Comparison of ENCODE assay signal across 9 mouse cellular contexts in genomic region chr5:54180192-54180611, GRCm38 (mm10).
DNase-seq lines count a peak whose midpoint lies in the region; ATAC-seq lines count a peak whose summit lies in the region.
"Had no signal": no experiment of that assay in that cellular context is flagged by ENCODE, and none has a peak within 500 bp of the region (broad histone marks: within the 10 kb centered on the region; RNA-seq: fewer than 3 reads in every experiment).

No protein-coding gene starts in this region.

- no peak overlapping the region for H3K4me3 ChIP-seq in hindbrain, embryonic 13.5 days
- H3K4me3 ChIP-seq: erythroblast, embryonic 14.5 days had no signal

- WGBS in hindbrain, embryonic 13.5 days = 21% methylated on average over 2 of the region's 2 CpGs

- no peaks in the 10 kb centered on the region for H3K27me3 ChIP-seq in hindbrain, embryonic 13.5 days

- H3K36me3 ChIP-seq in hindbrain, embryonic 13.5 days = no peaks in the 10 kb centered on the region

- peak; percentile 16 for DNase-seq in ovary, postnatal 36 days (ENCODE audit: low spot score)
- no peak for DNase-seq in ovary, postnatal 10 days (ENCODE audit: low spot score)
- DNase-seq in gastrocnemius, postnatal 14 days = peak; percentile 51
- no peak for DNase-seq in frontal cortex, postnatal 36 days (ENCODE audit: low spot score in 2 of 2)
- DNase-seq in cerebellum, adult 11-12 months = no peak
- DNase-seq in right cerebral cortex, postnatal 36 days (ENCODE audit: low spot score in 2 of 2) = no peak

- H3K4me1 ChIP-seq in hindbrain, embryonic 13.5 days (replicated peaks) = peaks cover 30% of the 10 kb centered on the region

- peak overlapping the region; percentile 66 for H3K27ac ChIP-seq in hindbrain, embryonic 13.5 days

- intact Hi-C loops in gastrocnemius, postnatal 14 days (cut with DNase I; ENCODE audit: low total_unique reads) = no loop called here

- H3K9ac ChIP-seq in hindbrain, embryonic 13.5 days = no peak overlapping the region

- no peaks in the 10 kb centered on the region for H3K9me3 ChIP-seq in hindbrain, embryonic 13.5 days

- H3K4me2 ChIP-seq in hindbrain, embryonic 13.5 days = no peak overlapping the region

- no peak for ATAC-seq in hindbrain, embryonic 13.5 days (ENCODE audit: low FRiP score)
- ATAC-seq in megakaryocyte progenitor cell, adult 5-6 weeks (replicated peaks; ENCODE audit: poor library complexity) = peak; percentile 45

Comparison
In these comparisons a context has a peak if more than half of its experiments do, and no peak if none do; other contexts are left out.
1. DNase-seq: peak in ovary, postnatal 36 days (single experiment) and gastrocnemius, postnatal 14 days (single experiment); none in ovary, postnatal 10 days (single experiment), frontal cortex, postnatal 36 days (0 of 2), cerebellum, adult 11-12 months (single experiment) and right cerebral cortex, postnatal 36 days (0 of 2).